Mouse (Mus musculus): ENCODE measurements around the gene 1700001P01Rik. TPM values are rescaled to one million over a fixed set of nuclear protein-coding genes. Genes with fewer than 3 reads are reported as not detected.

Gene 1700001P01Rik
- not detected in 2 replicates for polyA plus RNA-seq (2012; rRNA removed; ENCODE audit: low replicate concordance)

GRCm38 (mm10) chr11:97775808-97776496, at the start of gene 1700001P01Rik:
Gene 1700001P01Rik, minus strand, starts transcription at chr11:97775918.

GRCm38 (mm10) chr11:97798782-97799145, 23.0 kb upstream of the 1700001P01Rik start, which contains the start of gene Lasp1:
Gene Lasp1, plus strand, starts transcription at chr11:97799000.

GRCm38 (mm10) chr11:97781832-97782563, 6.3 kb upstream of the 1700001P01Rik start, which contains the start of gene Rpl23:
Gene Rpl23, minus strand, starts transcription at chr11:97782437.

GRCm38 (mm10) chr11:97766154-97766881, 9.4 kb downstream of the 1700001P01Rik start, which contains the start of gene Cwc25:
Gene Cwc25, minus strand, starts transcription at chr11:97766556.

GRCm38 (mm10) chr11:97744063-97744717, 31.5 kb downstream of the 1700001P01Rik start, which contains the start of gene Pip4k2b:
Gene Pip4k2b, minus strand, starts transcription at chr11:97744704.

Other genes with a start within 250 kb of the 1700001P01Rik start
- gene Srcin1, start 199.7 kb downstream of the 1700001P01Rik start, polyA plus RNA-seq (2012; rRNA removed; ENCODE audit: low replicate concordance), result 0.27 and 0.47 TPM in 2 replicates
- 2.8 and 5.8 TPM in 2 replicates for gene Epop, start 146.2 kb downstream of the 1700001P01Rik start, polyA plus RNA-seq (2012; rRNA removed; ENCODE audit: low replicate concordance)
- 30.5 and 37.1 TPM in 2 replicates for gene Mllt6, start 112.5 kb downstream of the 1700001P01Rik start, polyA plus RNA-seq (2012; rRNA removed; ENCODE audit: low replicate concordance)
- 146 and 295 TPM in 2 replicates for gene Cisd3, start 90.1 kb downstream of the 1700001P01Rik start, polyA plus RNA-seq (2012; rRNA removed; ENCODE audit: low replicate concordance)
- gene Pcgf2, start 75.4 kb downstream of the 1700001P01Rik start, polyA plus RNA-seq (2012; rRNA removed; ENCODE audit: low replicate concordance), result 65.1 and 93.8 TPM in 2 replicates
- gene Psmb3, start 72.5 kb downstream of the 1700001P01Rik start, polyA plus RNA-seq (2012; rRNA removed; ENCODE audit: low replicate concordance), result 201 and 322 TPM in 2 replicates
- gene Pip4k2b, start 31.2 kb downstream of the 1700001P01Rik start, polyA plus RNA-seq (2012; rRNA removed; ENCODE audit: low replicate concordance), result 2.2 and 3.1 TPM in 2 replicates
- gene Cwc25, start 9.4 kb downstream of the 1700001P01Rik start, polyA plus RNA-seq (2012; rRNA removed; ENCODE audit: low replicate concordance), result 1.7 and 2.5 TPM in 2 replicates
- 12.8 and 18.3 TPM in 2 replicates for gene Rpl23, start 6.5 kb upstream of the 1700001P01Rik start, polyA plus RNA-seq (2012; rRNA removed; ENCODE audit: low replicate concordance)
- gene Lasp1, start 23.1 kb upstream of the 1700001P01Rik start, polyA plus RNA-seq (2012; rRNA removed; ENCODE audit: low replicate concordance), result 227 and 325 TPM in 2 replicates
- gene B230217C12Rik, start 64.9 kb upstream of the 1700001P01Rik start, polyA plus RNA-seq (2012; rRNA removed; ENCODE audit: low replicate concordance), result 0.51 and 0.75 TPM in 2 replicates
- not detected in 2 replicates for gene Fbxo47, start 108.2 kb upstream of the 1700001P01Rik start, polyA plus RNA-seq (2012; rRNA removed; ENCODE audit: low replicate concordance)
- gene Plxdc1, start 210.5 kb upstream of the 1700001P01Rik start, polyA plus RNA-seq (2012; rRNA removed; ENCODE audit: low replicate concordance), result 1.0 and 1.2 TPM in 2 replicates
- gene Arl5c, start 220.3 kb upstream of the 1700001P01Rik start, polyA plus RNA-seq (2012; rRNA removed; ENCODE audit: low replicate concordance), result 0.79 and 0.95 TPM in 2 replicates
- 3.6 and 8.1 TPM in 2 replicates for gene Cacnb1, start 247.1 kb upstream of the 1700001P01Rik start, polyA plus RNA-seq (2012; rRNA removed; ENCODE audit: low replicate concordance)